Mouse (Mus musculus) small intestine, adult 2 months (tissue): ENCODE data around the gene Gm9008. TPM values are rescaled to one million over a fixed set of nuclear protein-coding genes. Genes with fewer than 3 reads are reported as not detected.
"Not testable (repeated sequence)": the region's sequence is repeated elsewhere in the genome, so short reads cannot be mapped to it uniquely, and the experiment has no call there.

ENCODE experiments used
- H3K27ac ChIP-seq: fragments of 200-500 bp; 2 replicates; pipeline ENCODE4 v1.5.1; 2012; ENCODE audit warnings: low read depth, low read length, control low read depth, inconsistent platforms; ENCODE audit not compliant: insufficient read depth
- H3K27me3 ChIP-seq: fragments of 200-500 bp; 2 replicates; pipeline ENCODE4 v1.6.1; 2012; ENCODE audit warnings: mild to moderate bottlenecking, moderate library complexity, low read length, inconsistent platforms; ENCODE audit not compliant: control insufficient read depth, insufficient read depth
- H3K36me3 ChIP-seq: fragments of 200-500 bp; 2 replicates; pipeline ENCODE4 v1.6.1; 2012; ENCODE audit warnings: mild to moderate bottlenecking, low read length, control low read depth, inconsistent platforms; ENCODE audit not compliant: control insufficient read depth, insufficient read depth
- H3K4me1 ChIP-seq: fragments of 200-500 bp; 2 replicates; pipeline ENCODE4 v1.6.1; 2012; ENCODE audit warnings: low read length, inconsistent platforms, mixed read lengths; ENCODE audit not compliant: control insufficient read depth, insufficient read depth, insufficient read length
- H3K4me3 ChIP-seq: fragments of 200-500 bp; 2 replicates; pipeline ENCODE4 v1.5.1; 2012; ENCODE audit warnings: low read depth, mild to moderate bottlenecking, control low read depth, inconsistent platforms, low read length, moderate library complexity
- CTCF ChIP-seq: fragments of 200-500 bp; IDR thresholded peaks from 2 replicates; pipeline ENCODE4 v1.5.1; 2012; ENCODE audit warnings: low read depth, mild to moderate bottlenecking, control low read depth, inconsistent platforms, low read length, moderate library complexity, mixed read lengths; ENCODE audit not compliant: insufficient replicate concordance, insufficient read length; ENCODE audit errors: extremely low read depth
- POLR2A ChIP-seq: fragments of 200-500 bp; IDR thresholded peaks from 2 replicates; pipeline ENCODE4 v1.6.1; 2012; ENCODE audit warnings: low read depth, mild to moderate bottlenecking, control low read depth, inconsistent platforms, low read length, moderate library complexity
- WGBS: fragments of 180-500 bp; shearing (Covaris S2); methylation state at CpG from one replicate; pipeline ENCODE4 v1.1.7; 2018; 5-methylcytosine and 5-hydroxymethylcytosine counted together
- polyA plus RNA-seq: library from polyadenylated mRNA; depleted of rRNA; stranded (reverse); fragments of >200 nt; gene quantifications from 2 replicates; pipeline ENCODE4 v1.2.3, GENCODE M21; 2012; rRNA removed

Gm9008 gene
- polyA plus RNA-seq: 2.3 TPM in 1 of 2 replicates, not detected in the other

DNA sequence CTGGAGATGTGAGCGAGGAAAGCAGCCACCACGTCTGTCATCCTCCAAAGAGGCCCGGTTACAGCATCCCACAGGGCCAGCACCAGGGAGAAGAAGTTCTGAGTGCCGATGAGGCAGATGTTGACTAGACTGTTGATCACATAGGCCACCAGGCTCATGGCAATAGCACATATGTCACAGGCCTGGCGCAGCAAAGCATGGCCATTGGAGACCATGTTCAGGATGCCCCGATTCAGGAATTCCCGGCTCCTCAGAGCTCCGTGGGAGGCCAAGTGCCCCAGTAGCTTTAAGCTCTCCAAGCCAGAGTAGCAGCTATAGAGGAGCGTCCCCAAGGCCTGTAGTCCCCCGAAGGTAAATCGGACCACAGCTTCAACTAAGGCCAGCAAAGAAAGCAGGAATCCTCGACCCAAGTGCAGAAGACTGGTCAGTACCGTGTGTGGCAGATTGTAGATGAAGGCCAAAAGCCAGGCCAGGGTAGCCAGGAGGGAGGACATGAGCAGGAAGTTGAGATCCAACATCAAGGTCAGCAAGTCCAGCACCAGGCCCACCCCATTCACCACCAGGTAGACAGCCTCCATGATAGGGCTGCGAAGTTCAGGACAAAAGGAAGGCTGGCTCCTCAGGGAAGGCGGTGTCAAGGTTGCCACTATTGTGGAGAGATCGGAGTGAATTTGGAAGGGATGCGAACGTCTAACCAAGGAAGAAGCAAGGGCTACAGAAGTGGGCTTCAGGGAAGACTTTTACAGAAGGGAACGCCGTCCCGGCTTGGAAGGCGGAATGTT lies at the start of gene Gm9008:
Gm9008 (minus strand) TSS at position 731 of the 782 bp plus-strand sequence.
- H3K27ac ChIP-seq, H3K4me1 ChIP-seq, H3K27me3 ChIP-seq, H3K36me3 ChIP-seq, H3K4me3 ChIP-seq: not testable (repeated sequence)
- WGBS: 90% methylated on average over 22 of the region's 22 CpGs

DNA sequence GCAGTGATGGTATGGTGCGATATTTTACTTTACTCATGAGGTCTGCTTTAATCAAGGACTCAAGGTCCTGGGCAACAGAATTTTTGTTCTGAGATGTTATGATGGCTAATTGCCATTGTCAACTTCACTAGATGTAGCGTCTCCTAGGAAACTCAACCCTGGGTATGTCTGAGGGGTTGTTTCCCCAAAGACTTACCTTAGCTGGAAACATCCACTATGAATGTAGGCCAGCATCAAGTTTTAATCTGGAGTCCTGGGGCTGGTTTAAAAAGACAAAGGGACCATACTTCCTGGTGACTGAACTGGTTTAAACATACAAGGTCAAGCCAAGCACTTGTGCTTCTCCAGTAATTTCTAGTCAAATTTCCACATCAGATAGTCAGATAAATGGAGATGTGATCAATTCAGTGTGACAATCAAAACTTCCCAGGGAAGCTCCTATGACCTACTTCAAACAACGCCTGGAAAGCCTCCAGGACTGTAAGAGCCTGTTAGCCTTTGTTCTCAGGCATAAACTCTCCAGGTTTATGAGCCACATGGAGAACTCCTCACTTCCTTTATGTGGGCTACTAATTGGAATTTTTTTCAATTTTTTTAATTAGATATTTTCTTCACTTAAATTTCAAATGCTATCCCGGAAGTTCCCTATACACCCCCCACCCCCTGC lies 24.5 kb upstream of the Gm9008 start:
- H3K27me3 ChIP-seq: no peaks in the 10 kb centered on the region
- H3K4me1 ChIP-seq: no peaks in the 10 kb centered on the region
- TF ChIP-seq POLR2A (no peak), CTCF (no peak)
- 83% methylated on average over 4 of the region's 4 CpGs for WGBS
- no peak overlapping the region for H3K27ac ChIP-seq
- no peaks in the 10 kb centered on the region for H3K36me3 ChIP-seq
- H3K4me3 ChIP-seq: no peak overlapping the region

DNA sequence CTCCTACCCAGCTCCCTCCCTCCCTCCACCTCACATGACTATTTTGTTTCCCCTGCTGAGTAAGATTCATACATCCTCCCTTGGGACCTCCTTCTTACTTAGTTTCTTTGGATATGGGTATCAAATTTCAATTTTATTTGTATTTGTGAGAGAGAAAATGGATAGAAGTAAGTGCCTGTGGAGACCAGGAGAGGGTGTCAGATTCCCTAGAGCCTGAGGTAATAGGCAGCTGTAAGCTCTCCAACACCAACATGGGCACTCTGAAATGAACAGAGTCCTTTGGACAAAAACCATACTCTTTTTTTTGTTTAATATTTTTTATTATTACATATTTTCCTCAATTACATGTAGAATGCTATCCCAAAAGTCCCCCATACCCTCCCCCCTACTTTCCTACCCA lies 12.6 kb upstream of the Gm9008 start:
- Histone ChIP-seq H3K4me1 (no peaks in the 10 kb centered on the region), H3K36me3 (no peaks in the 10 kb centered on the region)
- no peak for TF ChIP-seq CTCF
- no peak for TF ChIP-seq POLR2A

DNA sequence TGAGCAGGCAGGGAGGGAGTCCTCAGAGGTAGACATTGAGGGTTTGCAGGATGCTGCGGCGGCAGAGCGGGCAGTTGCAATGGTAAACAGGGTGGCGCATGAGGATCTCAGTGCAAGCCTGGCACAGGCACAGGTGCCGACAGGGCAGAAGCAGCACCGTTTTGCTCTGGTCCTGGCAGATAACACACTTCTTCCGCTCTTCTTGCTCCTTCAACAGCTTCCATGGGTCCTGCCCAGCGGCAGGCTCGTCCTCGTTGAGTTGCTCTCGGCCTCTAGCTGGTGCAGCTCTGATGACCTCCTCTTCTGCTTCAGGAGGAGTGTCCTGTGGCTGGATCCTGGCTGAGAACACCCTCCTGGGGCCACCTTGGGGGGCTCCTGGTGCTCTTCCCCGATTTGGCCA lies 1.2 kb downstream of the Gm9008 start:
- H3K4me3 ChIP-seq, H3K27me3 ChIP-seq, H3K4me1 ChIP-seq, H3K36me3 ChIP-seq, H3K27ac ChIP-seq: not testable (repeated sequence)
- WGBS: 85% methylated on average over 12 of the region's 12 CpGs

More for the DNA sequence above, 12.6 kb upstream of the Gm9008 start:
- Histone ChIP-seq H3K27ac (no peak overlapping the region), H3K4me3 (no peak overlapping the region), H3K27me3 (no peaks in the 10 kb centered on the region)

DNA sequence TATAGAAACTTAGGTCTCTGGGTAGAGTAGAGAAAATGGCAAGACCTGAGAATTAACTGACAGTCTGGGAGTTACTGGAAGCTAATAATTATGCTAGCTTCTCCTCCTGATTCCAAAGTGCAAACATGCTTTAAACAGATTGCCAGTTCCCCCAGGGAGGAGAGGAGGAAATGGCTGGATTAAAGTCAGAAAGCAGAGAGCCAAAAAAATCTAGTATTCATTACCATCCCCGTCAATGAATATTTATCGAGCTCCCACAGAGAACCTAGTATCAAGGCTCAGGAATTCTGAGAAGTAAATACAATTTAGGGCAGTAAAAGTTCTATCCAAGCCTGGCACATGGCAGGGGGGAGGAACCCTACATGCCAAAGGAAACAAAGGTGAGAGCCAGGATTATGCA lies 29.4 kb downstream of the Gm9008 start:
- no peak overlapping the region for H3K27ac ChIP-seq
- no peaks in the 10 kb centered on the region for H3K4me1 ChIP-seq
- H3K36me3 ChIP-seq: no peaks in the 10 kb centered on the region
- no peak for TF ChIP-seq CTCF
- no peak for TF ChIP-seq POLR2A
- no peak overlapping the region for H3K4me3 ChIP-seq
- WGBS: 18% methylated on average over 2 of the region's 2 CpGs
- no peaks in the 10 kb centered on the region for H3K27me3 ChIP-seq
